Mouse (Mus musculus): ENCODE results near the gene Igsf6. TPM values are rescaled to one million over a fixed set of nuclear protein-coding genes. Genes with fewer than 3 reads are reported as not detected.

Igsf6 gene
- polyA plus RNA-seq, 1 experiment: 0.04 TPM

GRCm38 (mm10) chr7:121085500-121085899 lies 11.1 kb upstream of the Igsf6 start:
- Histone ChIP-seq H3ac (ENCODE audit: control insufficient read depth, insufficient read length) (no peak overlapping the region), H3K4me3 (no peak overlapping the region), H3K4me2 (ENCODE audit: low read depth) (peak overlapping the region; percentile 43), H3K27me3 (ENCODE audit: control insufficient read depth, insufficient read depth, insufficient read length) (no peaks in the 10 kb centered on the region), H3K79me2 (ENCODE audit: control insufficient read depth, insufficient read depth) (no peaks in the 10 kb centered on the region), H3K36me3 (ENCODE audit: control insufficient read depth, insufficient read depth) (no peaks in the 10 kb centered on the region)
- no peak for TF ChIP-seq USF1 (IDR thresholded peaks at IDR 0.05; ENCODE audit: low read depth)
- no peak for TF ChIP-seq POLR2A (IDR thresholded peaks at IDR 0.05; ENCODE audit: insufficient read length, low read depth)
- no peak for TF ChIP-seq TCF12 (IDR thresholded peaks at IDR 0.05; ENCODE audit: insufficient read depth, poor library complexity, severe bottlenecking)
- TF ChIP-seq TCF3 (IDR thresholded peaks at IDR 0.05; ENCODE audit: insufficient read length, low read depth): no peak
- TF ChIP-seq E2F4 (IDR thresholded peaks at IDR 0.05; ENCODE audit: insufficient read depth): no peak
- no peak for TF ChIP-seq REST (IDR thresholded peaks at IDR 0.05; ENCODE audit: insufficient read depth, insufficient read length)
- no peak for TF ChIP-seq SRF (IDR thresholded peaks at IDR 0.05; ENCODE audit: control insufficient read depth, insufficient read length, low read depth)
- TF ChIP-seq MYOG (IDR thresholded peaks at IDR 0.05; ENCODE audit: control insufficient read depth in 1 of 3, insufficient read depth in 1 of 3, insufficient read length in 2 of 3, low read depth in 2 of 3): no peak
- TF ChIP-seq CEBPB (IDR thresholded peaks at IDR 0.05; ENCODE audit: insufficient read depth, poor library complexity, severe bottlenecking): no peak
- no peak for TF ChIP-seq POLR2AphosphoS2 (IDR thresholded peaks at IDR 0.05; ENCODE audit: insufficient read length, low read depth)
- no peak for TF ChIP-seq MAX (IDR thresholded peaks at IDR 0.05; ENCODE audit: low read depth)
- no peak for TF ChIP-seq MYOD1 (IDR thresholded peaks at IDR 0.05; ENCODE audit: control insufficient read depth in 1 of 3, insufficient read length in 2 of 3, low read depth in 2 of 3)

GRCm38 (mm10) chr7:121084840-121085453 lies 10.6 kb upstream of the Igsf6 start:
- Histone ChIP-seq H3K27me3 (ENCODE audit: control insufficient read depth, insufficient read depth, insufficient read length) (no peaks in the 10 kb centered on the region), H3ac (ENCODE audit: control insufficient read depth, insufficient read length) (no peak overlapping the region), H3K79me2 (ENCODE audit: control insufficient read depth, insufficient read depth) (no peaks in the 10 kb centered on the region), H3K4me2 (ENCODE audit: low read depth) (peak overlapping the region; percentile 43), H3K4me3 (no peak overlapping the region), H3K36me3 (ENCODE audit: control insufficient read depth, insufficient read depth) (no peaks in the 10 kb centered on the region)
- no peak for TF ChIP-seq SRF (IDR thresholded peaks at IDR 0.05; ENCODE audit: control insufficient read depth, insufficient read length, low read depth)
- TF ChIP-seq TCF12 (IDR thresholded peaks at IDR 0.05; ENCODE audit: insufficient read depth, poor library complexity, severe bottlenecking): no peak
- no peak for TF ChIP-seq POLR2AphosphoS2 (IDR thresholded peaks at IDR 0.05; ENCODE audit: insufficient read length, low read depth)
- no peak for TF ChIP-seq MAX (IDR thresholded peaks at IDR 0.05; ENCODE audit: low read depth)
- no peak for TF ChIP-seq USF1 (IDR thresholded peaks at IDR 0.05; ENCODE audit: low read depth)
- peak in 1 of 3 experiments; percentile 50 for TF ChIP-seq MYOD1 (IDR thresholded peaks at IDR 0.05; ENCODE audit: control insufficient read depth in 1 of 3, insufficient read length in 2 of 3, low read depth in 2 of 3)
- TF ChIP-seq CEBPB (IDR thresholded peaks at IDR 0.05; ENCODE audit: insufficient read depth, poor library complexity, severe bottlenecking): no peak
- TF ChIP-seq POLR2A (IDR thresholded peaks at IDR 0.05; ENCODE audit: insufficient read length, low read depth): no peak
- no peak for TF ChIP-seq REST (IDR thresholded peaks at IDR 0.05; ENCODE audit: insufficient read depth, insufficient read length)
- no peak for TF ChIP-seq TCF3 (IDR thresholded peaks at IDR 0.05; ENCODE audit: insufficient read length, low read depth)
- peak in 1 of 3 experiments; percentile 60 for TF ChIP-seq MYOG (IDR thresholded peaks at IDR 0.05; ENCODE audit: control insufficient read depth in 1 of 3, insufficient read depth in 1 of 3, insufficient read length in 2 of 3, low read depth in 2 of 3)
- no peak for TF ChIP-seq E2F4 (IDR thresholded peaks at IDR 0.05; ENCODE audit: insufficient read depth)

- TF ChIP-seq E2F4 (IDR thresholded peaks at IDR 0.05; ENCODE audit: insufficient read depth) (no peak), TCF12 (IDR thresholded peaks at IDR 0.05; ENCODE audit: insufficient read depth, poor library complexity, severe bottlenecking) (peak; percentile 64), USF1 (IDR thresholded peaks at IDR 0.05; ENCODE audit: low read depth) (no peak), MYOD1 (IDR thresholded peaks at IDR 0.05; ENCODE audit: control insufficient read depth in 1 of 3, insufficient read length in 2 of 3, low read depth in 2 of 3) (peak in 2 of 3 experiments; percentile 77 to 90), TCF3 (IDR thresholded peaks at IDR 0.05; ENCODE audit: insufficient read length, low read depth) (peak; percentile 46), POLR2AphosphoS2 (IDR thresholded peaks at IDR 0.05; ENCODE audit: insufficient read length, low read depth) (peak; percentile 37), MYOG (IDR thresholded peaks at IDR 0.05; ENCODE audit: control insufficient read depth in 1 of 3, insufficient read depth in 1 of 3, insufficient read length in 2 of 3, low read depth in 2 of 3) (peak in 1 of 3 experiments; percentile 62), MAX (IDR thresholded peaks at IDR 0.05; ENCODE audit: low read depth) (no peak)
- no peaks in the 10 kb centered on the region for H3K36me3 ChIP-seq (ENCODE audit: control insufficient read depth, insufficient read depth)
- H3K27me3 ChIP-seq (ENCODE audit: control insufficient read depth, insufficient read depth, insufficient read length): no peaks in the 10 kb centered on the region
- H3K79me2 ChIP-seq (ENCODE audit: control insufficient read depth, insufficient read depth): no peaks in the 10 kb centered on the region
- H3ac ChIP-seq (ENCODE audit: control insufficient read depth, insufficient read length): no peak overlapping the region
- no peak overlapping the region for H3K4me2 ChIP-seq (ENCODE audit: low read depth)
- no peak overlapping the region for H3K4me3 ChIP-seq
Observed at GRCm38 (mm10) chr7:121082949-121083513, 8.7 kb upstream of the Igsf6 start.

GRCm38 (mm10) chr7:121081816-121082215 lies 7.4 kb upstream of the Igsf6 start:
- Histone ChIP-seq H3K27me3 (ENCODE audit: control insufficient read depth, insufficient read depth, insufficient read length) (no peaks in the 10 kb centered on the region), H3K4me3 (no peak overlapping the region), H3K36me3 (ENCODE audit: control insufficient read depth, insufficient read depth) (no peaks in the 10 kb centered on the region), H3K4me2 (ENCODE audit: low read depth) (no peak overlapping the region), H3ac (ENCODE audit: control insufficient read depth, insufficient read length) (no peak overlapping the region), H3K79me2 (ENCODE audit: control insufficient read depth, insufficient read depth) (no peaks in the 10 kb centered on the region)
- no peak for TF ChIP-seq MAX (IDR thresholded peaks at IDR 0.05; ENCODE audit: low read depth)
- TF ChIP-seq TCF12 (IDR thresholded peaks at IDR 0.05; ENCODE audit: insufficient read depth, poor library complexity, severe bottlenecking): no peak
- no peak for TF ChIP-seq E2F4 (IDR thresholded peaks at IDR 0.05; ENCODE audit: insufficient read depth)
- no peak for TF ChIP-seq POLR2AphosphoS2 (IDR thresholded peaks at IDR 0.05; ENCODE audit: insufficient read length, low read depth)
- no peak for TF ChIP-seq CEBPB (IDR thresholded peaks at IDR 0.05; ENCODE audit: insufficient read depth, poor library complexity, severe bottlenecking)
- TF ChIP-seq SRF (IDR thresholded peaks at IDR 0.05; ENCODE audit: control insufficient read depth, insufficient read length, low read depth): no peak
- no peak for TF ChIP-seq MYOG (IDR thresholded peaks at IDR 0.05; ENCODE audit: control insufficient read depth in 1 of 3, insufficient read depth in 1 of 3, insufficient read length in 2 of 3, low read depth in 2 of 3)
- TF ChIP-seq TCF3 (IDR thresholded peaks at IDR 0.05; ENCODE audit: insufficient read length, low read depth): no peak
- TF ChIP-seq REST (IDR thresholded peaks at IDR 0.05; ENCODE audit: insufficient read depth, insufficient read length): no peak
- TF ChIP-seq POLR2A (IDR thresholded peaks at IDR 0.05; ENCODE audit: insufficient read length, low read depth): no peak
- TF ChIP-seq USF1 (IDR thresholded peaks at IDR 0.05; ENCODE audit: low read depth): no peak
- no peak for TF ChIP-seq MYOD1 (IDR thresholded peaks at IDR 0.05; ENCODE audit: control insufficient read depth in 1 of 3, insufficient read length in 2 of 3, low read depth in 2 of 3)

Data from myocyte (in vitro differentiated cells).